Mouse (Mus musculus): ENCODE measurements around the gene Arhgap23.

- TF ChIP-seq CTCF (IDR thresholded peaks at IDR 0.05; ENCODE audit: borderline replicate concordance, insufficient read depth, low read depth, low read length) (no peak), POLR2A (IDR thresholded peaks at IDR 0.05; ENCODE audit: borderline replicate concordance, insufficient read depth, low read length) (no peak)
Measured at GRCm38 (mm10) chr11:97401686-97402435, 13.5 kb upstream of the Arhgap23 start.

Data from cerebellum, adult 2 months (tissue).